20 mouse cellular contexts compared by ENCODE assay signal in genomic region chr14:55324335-55324734, GRCm38 (mm10).
"Had no signal": no experiment of that assay in that cellular context is flagged by ENCODE, and none has a peak within 500 bp of the region (broad histone marks: within the 10 kb centered on the region; RNA-seq: fewer than 3 reads in every experiment).

No protein-coding gene starts in this region.

- H3K36me3 ChIP-seq: limb, embryonic 10.5 days; limb, embryonic 13.5 days; lung, embryonic 15.5 days; midbrain, embryonic 10.5 days; midbrain, embryonic 13.5 days; neural tube, embryonic 13.5 days had no signal

- H3K4me2 ChIP-seq: limb, embryonic 13.5 days; lung, embryonic 15.5 days; midbrain, embryonic 13.5 days; neural tube, embryonic 13.5 days had no signal

- ATAC-seq: intestine, postnatal 0 days; midbrain, embryonic 13.5 days; midbrain, embryonic 16.5 days had no signal

- H3K9me3 ChIP-seq: limb, embryonic 10.5 days; limb, embryonic 13.5 days; lung, embryonic 15.5 days; midbrain, embryonic 10.5 days; midbrain, embryonic 13.5 days; neural tube, embryonic 13.5 days had no signal

- DNase-seq: kidney, adult 2 months; kidney, postnatal 25 days; layer of hippocampus, adult 9-11 months; lung, adult 18-20 months; lung, postnatal 10 days; lung, postnatal 36 days; right cerebral cortex, postnatal 4 days; thymus, postnatal 36 days had no signal

- H3K9ac ChIP-seq: limb, embryonic 13.5 days; lung, embryonic 15.5 days; midbrain, embryonic 13.5 days; neural tube, embryonic 13.5 days had no signal

- H3K27me3 ChIP-seq: limb, embryonic 13.5 days; lung, embryonic 15.5 days; midbrain, embryonic 13.5 days; neural tube, embryonic 13.5 days had no signal

- H3K27ac ChIP-seq: kidney, postnatal 0 days; layer of hippocampus, adult 2 months; limb, embryonic 10.5 days; limb, embryonic 13.5 days; lung, embryonic 15.5 days; midbrain, embryonic 10.5 days; midbrain, embryonic 13.5 days; neural tube, embryonic 13.5 days; stomach, postnatal 0 days had no signal

- H3K4me3 ChIP-seq: layer of hippocampus, adult 2 months; limb, embryonic 10.5 days; limb, embryonic 13.5 days; lung, embryonic 15.5 days; midbrain, embryonic 10.5 days; midbrain, embryonic 13.5 days; myocyte; neural tube, embryonic 13.5 days had no signal

- H3K4me1 ChIP-seq: limb, embryonic 10.5 days; limb, embryonic 13.5 days; lung, embryonic 15.5 days; midbrain, embryonic 10.5 days; midbrain, embryonic 13.5 days; neural tube, embryonic 13.5 days had no signal
